Mouse (Mus musculus): ENCODE results near the gene Smarcb1. TPM values are rescaled to one million over a fixed set of nuclear protein-coding genes. Genes with fewer than 3 reads are reported as not detected.

Smarcb1 gene
- total RNA-seq, 1 experiment from 2014 or later, result 19.4 TPM

GRCm38 (mm10) chr10:75861587-75861986 is 59.8 kb downstream of the Smarcb1 start:
- no peak for ATAC-seq (replicated peaks; ENCODE audit: insufficient number of reproducible peaks, low FRiP score, low TSS enrichment, poor library complexity, severe bottlenecking)

DNA sequence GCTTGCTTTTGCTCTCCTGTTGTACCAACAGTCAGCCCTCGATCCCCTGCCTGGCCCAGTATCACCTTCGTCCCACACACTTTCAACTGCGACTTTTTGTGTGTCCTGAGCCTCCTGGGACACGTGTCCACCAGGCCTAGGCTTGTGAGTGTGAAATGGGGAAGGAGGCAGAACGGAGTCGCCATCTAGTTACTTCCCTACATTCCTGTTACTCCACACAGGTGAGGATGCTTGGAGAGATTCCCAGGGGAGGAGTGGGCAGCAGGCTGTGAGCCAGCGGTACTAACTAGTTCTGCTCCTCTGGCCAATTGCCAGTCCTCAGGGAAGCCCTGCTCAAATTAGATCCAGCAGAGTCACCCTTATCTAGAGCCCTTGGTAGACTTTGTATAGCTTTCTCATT is 60.7 kb downstream of the Smarcb1 start:
- no peak for ATAC-seq (replicated peaks; ENCODE audit: insufficient number of reproducible peaks, low FRiP score, low TSS enrichment, poor library complexity, severe bottlenecking)

- ATAC-seq (replicated peaks; ENCODE audit: insufficient number of reproducible peaks, low FRiP score, low TSS enrichment, poor library complexity, severe bottlenecking), result peak; percentile 96
Measured at GRCm38 (mm10) chr10:75859786-75860470, 61.5 kb downstream of the Smarcb1 start, which contains the start of gene Mif. Mif (minus strand) TSS chr10:75860240.

DNA sequence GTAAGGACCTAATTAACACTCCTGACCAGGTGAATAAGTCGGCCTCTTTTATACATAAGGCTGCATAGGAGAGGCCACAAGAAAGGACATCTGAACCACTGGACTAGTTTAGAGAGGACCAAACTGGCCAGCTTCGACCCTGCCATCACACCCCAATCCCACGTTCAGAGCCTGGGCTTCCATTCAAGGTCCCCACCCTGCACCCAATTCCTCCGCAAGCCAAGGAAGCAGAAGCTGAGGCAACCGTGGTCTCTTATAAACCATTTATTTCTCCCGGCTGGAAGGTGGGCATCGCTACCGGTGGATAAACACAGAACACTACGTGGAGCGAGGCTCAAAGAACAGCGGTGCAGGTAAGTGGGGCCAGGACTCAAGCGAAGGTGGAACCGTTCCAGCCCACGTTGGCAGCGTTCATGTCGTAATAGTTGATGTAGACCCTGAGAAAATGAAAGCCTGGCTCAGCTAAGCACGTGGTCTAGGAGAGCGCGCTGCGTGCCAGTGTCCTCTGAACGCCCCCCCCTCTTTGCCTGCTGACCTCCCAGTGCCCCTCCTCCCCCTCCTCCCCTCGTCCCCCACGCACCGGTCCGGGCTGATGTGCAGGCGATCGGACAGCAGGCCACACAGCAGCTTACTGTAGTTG is 62.2 kb downstream of the Smarcb1 start:
- no peak for ATAC-seq (replicated peaks; ENCODE audit: insufficient number of reproducible peaks, low FRiP score, low TSS enrichment, poor library complexity, severe bottlenecking)

- ATAC-seq (replicated peaks; ENCODE audit: insufficient number of reproducible peaks, low FRiP score, low TSS enrichment, poor library complexity, severe bottlenecking), result no peak
Measured at GRCm38 (mm10) chr10:75857598-75857997, 63.8 kb downstream of the Smarcb1 start.

- no peak for ATAC-seq (replicated peaks; ENCODE audit: insufficient number of reproducible peaks, low FRiP score, low TSS enrichment, poor library complexity, severe bottlenecking)
Measured at GRCm38 (mm10) chr10:75856976-75857375, 64.4 kb downstream of the Smarcb1 start.

- no peak for ATAC-seq (replicated peaks; ENCODE audit: insufficient number of reproducible peaks, low FRiP score, low TSS enrichment, poor library complexity, severe bottlenecking)
Measured at GRCm38 (mm10) chr10:75856155-75856907, 65.1 kb downstream of the Smarcb1 start.

- no peak for ATAC-seq (replicated peaks; ENCODE audit: insufficient number of reproducible peaks, low FRiP score, low TSS enrichment, poor library complexity, severe bottlenecking)
Measured at GRCm38 (mm10) chr10:75855416-75855981, 65.9 kb downstream of the Smarcb1 start.

DNA sequence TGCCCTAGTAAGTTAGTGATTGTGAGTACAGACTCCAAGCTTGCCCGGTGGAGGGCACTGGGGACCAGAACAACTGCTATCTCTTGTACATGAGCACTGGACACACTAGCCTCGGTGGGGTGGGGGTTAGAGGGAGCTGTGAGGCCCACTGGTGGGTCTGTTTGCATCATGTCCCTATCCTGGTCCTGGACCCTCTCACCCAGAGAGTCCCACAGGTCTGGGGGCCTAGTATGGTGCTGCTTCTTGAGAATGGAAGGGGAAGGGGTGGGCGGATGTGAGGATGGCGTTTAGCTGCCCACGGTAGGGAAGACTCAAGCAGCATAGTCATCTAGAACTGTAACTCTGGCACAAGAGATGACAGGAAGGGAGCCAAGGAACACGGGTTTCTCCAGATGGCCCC is 66.6 kb downstream of the Smarcb1 start:
- no peak for ATAC-seq (replicated peaks; ENCODE audit: insufficient number of reproducible peaks, low FRiP score, low TSS enrichment, poor library complexity, severe bottlenecking)

- no peak for ATAC-seq (replicated peaks; ENCODE audit: insufficient number of reproducible peaks, low FRiP score, low TSS enrichment, poor library complexity, severe bottlenecking)
Measured at GRCm38 (mm10) chr10:75854096-75854495, 67.3 kb downstream of the Smarcb1 start.

DNA sequence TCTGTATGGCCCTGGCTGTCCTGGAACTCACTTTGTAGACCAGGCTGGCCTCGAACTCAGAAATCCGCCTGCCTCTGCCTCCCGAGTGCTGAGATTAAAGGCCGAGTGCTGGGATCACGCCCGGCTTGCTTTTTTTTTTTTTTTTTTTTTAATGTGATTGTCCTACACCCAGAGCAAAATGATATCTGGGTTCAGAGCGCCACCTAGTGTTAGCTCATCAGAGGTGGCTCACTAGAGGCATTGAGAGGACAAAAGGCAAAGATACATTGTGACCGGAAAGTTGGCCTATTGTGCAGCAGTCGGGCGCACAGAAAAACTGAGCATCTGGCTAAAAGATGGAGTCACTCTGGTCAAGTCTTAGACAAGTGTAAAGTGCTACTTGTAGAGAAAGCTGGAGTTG is 68.0 kb downstream of the Smarcb1 start:
- ATAC-seq (replicated peaks; ENCODE audit: insufficient number of reproducible peaks, low FRiP score, low TSS enrichment, poor library complexity, severe bottlenecking), result peak; percentile 76

- no peak for ATAC-seq (replicated peaks; ENCODE audit: insufficient number of reproducible peaks, low FRiP score, low TSS enrichment, poor library complexity, severe bottlenecking)
Measured at GRCm38 (mm10) chr10:75852539-75853125, 68.8 kb downstream of the Smarcb1 start.

DNA sequence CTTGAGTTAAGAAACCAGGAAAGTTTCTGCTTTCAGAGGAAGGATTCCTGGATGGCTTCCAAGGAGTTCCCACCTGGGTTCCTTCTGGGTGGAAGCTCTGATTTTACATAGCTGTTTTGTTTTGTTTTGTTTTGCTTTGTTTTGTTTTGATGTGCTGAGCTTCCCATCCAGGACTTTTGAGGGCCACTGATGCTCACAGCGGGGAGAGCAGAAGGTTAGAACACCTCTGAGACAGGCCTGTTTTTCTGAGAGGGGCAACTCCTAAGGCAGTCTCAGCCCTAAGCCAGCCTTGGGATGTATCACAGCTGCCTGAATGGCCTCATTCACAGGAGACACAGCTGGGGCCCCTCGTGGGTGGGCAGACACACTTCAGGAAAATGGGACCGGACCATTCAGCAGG is 69.7 kb downstream of the Smarcb1 start:
- ATAC-seq (replicated peaks; ENCODE audit: insufficient number of reproducible peaks, low FRiP score, low TSS enrichment, poor library complexity, severe bottlenecking), result no peak

DNA sequence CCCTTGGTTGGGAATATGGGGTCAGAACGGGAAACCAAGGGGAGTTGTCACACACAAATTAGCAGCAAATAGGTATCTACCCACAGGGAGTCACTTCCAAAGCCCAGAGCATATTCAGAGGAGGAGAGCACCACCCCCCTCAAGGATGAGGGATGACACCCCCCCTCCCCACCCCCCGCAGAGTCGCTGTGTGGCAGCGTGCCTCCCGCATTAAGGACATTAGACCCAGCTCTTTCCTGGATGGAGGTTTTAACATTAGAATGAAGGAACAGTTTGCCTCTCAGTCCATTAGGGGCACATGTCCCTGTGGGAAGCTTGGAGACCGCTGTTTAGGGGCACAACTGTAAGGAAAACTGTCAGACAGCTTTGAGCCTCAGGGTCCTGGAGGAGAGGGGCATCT is 70.3 kb downstream of the Smarcb1 start:
- ATAC-seq (replicated peaks; ENCODE audit: insufficient number of reproducible peaks, low FRiP score, low TSS enrichment, poor library complexity, severe bottlenecking), result no peak

DNA sequence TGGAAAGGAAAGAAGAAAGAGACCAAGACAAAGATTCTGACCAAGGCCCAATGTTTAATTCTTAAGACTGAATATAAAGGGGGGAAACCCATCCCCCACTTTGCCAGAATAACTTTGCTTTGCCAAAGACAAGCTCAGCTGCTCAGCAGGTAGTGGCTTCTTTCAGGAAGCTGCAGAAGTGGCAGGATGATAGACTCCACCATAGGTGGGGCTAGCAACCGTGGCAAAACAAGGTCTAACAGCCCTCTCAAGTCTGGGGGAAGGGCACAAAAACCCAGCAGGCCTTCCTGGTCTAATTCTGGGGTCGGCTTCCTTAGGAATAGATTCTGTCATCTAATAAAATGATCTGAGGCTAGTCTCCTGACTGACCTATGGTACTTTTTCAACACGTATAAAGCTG is 73.0 kb downstream of the Smarcb1 start:
- no peak for ATAC-seq (replicated peaks; ENCODE audit: insufficient number of reproducible peaks, low FRiP score, low TSS enrichment, poor library complexity, severe bottlenecking)

All from monocyte, adult 5-6 weeks (primary cell).